Mouse (Mus musculus): ENCODE data around the gene Olfr91. TPM values are rescaled to one million over a fixed set of nuclear protein-coding genes. Genes with fewer than 3 reads are reported as not detected.
"Not testable (repeated sequence)": the region's sequence is repeated elsewhere in the genome, so short reads cannot be mapped to it uniquely, and the experiment has no call there.

Gene Olfr91
- polyA plus RNA-seq (2014; fragmentation: Nextera tagmentation; extraction: Ambion mirVana), result 0.13 TPM in 2 replicates

GRCm38 (mm10) chr17:37098178-37098577 is at the start of gene Olfr91:
Olfr91 (minus strand) TSS chr17:37098278.
- H3K27ac ChIP-seq (ENCODE audit: low read depth, low read length), result no peak within 1 kb of the TSS
- 98% methylated on average over 1 of the region's 1 CpGs for WGBS
- H3K9me3 ChIP-seq (ENCODE audit: control insufficient read depth, low read length), result no peaks in the 10 kb centered on the region
- no peaks in the 10 kb centered on the region for H3K27me3 ChIP-seq (ENCODE audit: control insufficient read depth, insufficient read depth, low read length)
- no peak within 1 kb of the TSS for H3K4me2 ChIP-seq (ENCODE audit: low read depth, low read length, severe bottlenecking)
- H3K36me3 ChIP-seq (ENCODE audit: control insufficient read depth, insufficient read depth, low read length), result no peaks in the 10 kb centered on the region
- no peak within 1 kb of the TSS for H3K4me3 ChIP-seq (ENCODE audit: low read depth, low read length)
- no peak within 1 kb of the TSS for H3K9ac ChIP-seq (ENCODE audit: low read length)
- ATAC-seq (replicated peaks; ENCODE audit: low FRiP score) (no peak), DNase-seq (ENCODE audit: low spot score) (no peak)
- no peaks in the 10 kb centered on the region for H3K4me1 ChIP-seq (replicated peaks; ENCODE audit: control insufficient read depth, insufficient read depth, low read length)

- not testable (repeated sequence) for H3K36me3 ChIP-seq (ENCODE audit: control insufficient read depth, insufficient read depth, low read length); H3K9me3 ChIP-seq (ENCODE audit: control insufficient read depth, low read length); H3K27ac ChIP-seq (ENCODE audit: low read depth, low read length); ATAC-seq (replicated peaks; ENCODE audit: low FRiP score); H3K4me2 ChIP-seq (ENCODE audit: low read depth, low read length, severe bottlenecking); H3K4me1 ChIP-seq (replicated peaks; ENCODE audit: control insufficient read depth, insufficient read depth, low read length); H3K27me3 ChIP-seq (ENCODE audit: control insufficient read depth, insufficient read depth, low read length); H3K4me3 ChIP-seq (ENCODE audit: low read depth, low read length); DNase-seq (ENCODE audit: low spot score); H3K9ac ChIP-seq (ENCODE audit: low read length)
- WGBS, result 74% methylated on average over 4 of the region's 4 CpGs
Measured at GRCm38 (mm10) chr17:37131366-37131765, 33.3 kb upstream of the Olfr91 start.

- Histone ChIP-seq H3K4me3 (ENCODE audit: low read depth, low read length) (no peak within 1 kb of the TSS), H3K9me3 (ENCODE audit: control insufficient read depth, low read length) (no peaks in the 10 kb centered on the region), H3K4me2 (ENCODE audit: low read depth, low read length, severe bottlenecking) (no peak within 1 kb of the TSS), H3K4me1 (replicated peaks; ENCODE audit: control insufficient read depth, insufficient read depth, low read length) (no peaks in the 10 kb centered on the region), H3K36me3 (ENCODE audit: control insufficient read depth, insufficient read depth, low read length) (no peaks in the 10 kb centered on the region), H3K27ac (ENCODE audit: low read depth, low read length) (no peak within 1 kb of the TSS), H3K9ac (ENCODE audit: low read length) (no peak within 1 kb of the TSS), H3K27me3 (ENCODE audit: control insufficient read depth, insufficient read depth, low read length) (no peaks in the 10 kb centered on the region)
- DNase-seq (ENCODE audit: low spot score), result no peak
- no peak for ATAC-seq (replicated peaks; ENCODE audit: low FRiP score)
- WGBS, result 83% methylated on average over 2 of the region's 2 CpGs
Measured at GRCm38 (mm10) chr17:37119988-37120387, 21.9 kb upstream of the Olfr91 start, which contains the start of gene Olfr92. Olfr92 (minus strand) TSS chr17:37120088.

- 80% methylated on average over 5 of the region's 5 CpGs for WGBS
- no peaks in the 10 kb centered on the region for H3K36me3 ChIP-seq (ENCODE audit: control insufficient read depth, insufficient read depth, low read length)
- no peak overlapping the region for H3K4me3 ChIP-seq (ENCODE audit: low read depth, low read length)
- ATAC-seq (replicated peaks; ENCODE audit: low FRiP score), result no peak
- H3K9me3 ChIP-seq (ENCODE audit: control insufficient read depth, low read length), result no peaks in the 10 kb centered on the region
- no peak overlapping the region for H3K4me2 ChIP-seq (ENCODE audit: low read depth, low read length, severe bottlenecking)
- H3K4me1 ChIP-seq (replicated peaks; ENCODE audit: control insufficient read depth, insufficient read depth, low read length), result no peaks in the 10 kb centered on the region
- no peaks in the 10 kb centered on the region for H3K27me3 ChIP-seq (ENCODE audit: control insufficient read depth, insufficient read depth, low read length)
- DNase-seq (ENCODE audit: low spot score), result no peak
- no peak overlapping the region for H3K27ac ChIP-seq (ENCODE audit: low read depth, low read length)
- no peak overlapping the region for H3K9ac ChIP-seq (ENCODE audit: low read length)
Measured at GRCm38 (mm10) chr17:37093289-37093688, 4.8 kb downstream of the Olfr91 start.

GRCm38 (mm10) chr17:37092198-37092597 is 5.9 kb downstream of the Olfr91 start:
- Histone ChIP-seq H3K4me1 (replicated peaks; ENCODE audit: control insufficient read depth, insufficient read depth, low read length) (no peaks in the 10 kb centered on the region), H3K27me3 (ENCODE audit: control insufficient read depth, insufficient read depth, low read length) (no peaks in the 10 kb centered on the region), H3K9me3 (ENCODE audit: control insufficient read depth, low read length) (no peaks in the 10 kb centered on the region), H3K27ac (ENCODE audit: low read depth, low read length) (no peak overlapping the region), H3K4me2 (ENCODE audit: low read depth, low read length, severe bottlenecking) (no peak overlapping the region), H3K36me3 (ENCODE audit: control insufficient read depth, insufficient read depth, low read length) (no peaks in the 10 kb centered on the region), H3K9ac (ENCODE audit: low read length) (no peak overlapping the region), H3K4me3 (ENCODE audit: low read depth, low read length) (no peak overlapping the region)
- 77% methylated on average over 1 of the region's 1 CpGs for WGBS
- DNase-seq (ENCODE audit: low spot score), result no peak
- no peak for ATAC-seq (replicated peaks; ENCODE audit: low FRiP score)

- H3K4me2 ChIP-seq (ENCODE audit: low read depth, low read length, severe bottlenecking), result no peak within 1 kb of the TSS
- no peaks in the 10 kb centered on the region for H3K4me1 ChIP-seq (replicated peaks; ENCODE audit: control insufficient read depth, insufficient read depth, low read length)
- H3K4me3 ChIP-seq (ENCODE audit: low read depth, low read length), result no peak within 1 kb of the TSS
- no peaks in the 10 kb centered on the region for H3K27me3 ChIP-seq (ENCODE audit: control insufficient read depth, insufficient read depth, low read length)
- no peaks in the 10 kb centered on the region for H3K36me3 ChIP-seq (ENCODE audit: control insufficient read depth, insufficient read depth, low read length)
- ATAC-seq (replicated peaks; ENCODE audit: low FRiP score) (no peak), DNase-seq (ENCODE audit: low spot score) (no peak)
- H3K9ac ChIP-seq (ENCODE audit: low read length), result no peak within 1 kb of the TSS
- no peaks in the 10 kb centered on the region for H3K9me3 ChIP-seq (ENCODE audit: control insufficient read depth, low read length)
- H3K27ac ChIP-seq (ENCODE audit: low read depth, low read length), result no peak within 1 kb of the TSS
Measured at GRCm38 (mm10) chr17:37088399-37088798, 9.7 kb downstream of the Olfr91 start, which contains the start of gene Olfr90. Olfr90 (minus strand) TSS chr17:37088499.

GRCm38 (mm10) chr17:37085545-37085944 is 12.5 kb downstream of the Olfr91 start:
- ATAC-seq (replicated peaks; ENCODE audit: low FRiP score) (no peak), DNase-seq (ENCODE audit: low spot score) (no peak)
- Histone ChIP-seq H3K4me3 (ENCODE audit: low read depth, low read length) (no peak overlapping the region), H3K4me1 (replicated peaks; ENCODE audit: control insufficient read depth, insufficient read depth, low read length) (no peaks in the 10 kb centered on the region; the same call in 1 of the 2 replicates), H3K4me2 (ENCODE audit: low read depth, low read length, severe bottlenecking) (no peak overlapping the region), H3K9me3 (ENCODE audit: control insufficient read depth, low read length) (no peaks in the 10 kb centered on the region), H3K27ac (ENCODE audit: low read depth, low read length) (no peak overlapping the region), H3K9ac (ENCODE audit: low read length) (no peak overlapping the region), H3K27me3 (ENCODE audit: control insufficient read depth, insufficient read depth, low read length) (no peaks in the 10 kb centered on the region), H3K36me3 (ENCODE audit: control insufficient read depth, insufficient read depth, low read length) (no peaks in the 10 kb centered on the region)
- whole genome bisulfite sequencing, result 85% methylated on average over 10 of the region's 10 CpGs

- Histone ChIP-seq H3K4me1 (replicated peaks; ENCODE audit: control insufficient read depth, insufficient read depth, low read length) (no peaks in the 10 kb centered on the region; the same call in 1 of the 2 replicates), H3K9ac (ENCODE audit: low read length) (no peak overlapping the region), H3K9me3 (ENCODE audit: control insufficient read depth, low read length) (no peaks in the 10 kb centered on the region), H3K36me3 (ENCODE audit: control insufficient read depth, insufficient read depth, low read length) (no peaks in the 10 kb centered on the region), H3K4me2 (ENCODE audit: low read depth, low read length, severe bottlenecking) (no peak overlapping the region), H3K27ac (ENCODE audit: low read depth, low read length) (no peak overlapping the region), H3K4me3 (ENCODE audit: low read depth, low read length) (no peak overlapping the region), H3K27me3 (ENCODE audit: control insufficient read depth, insufficient read depth, low read length) (no peaks in the 10 kb centered on the region)
- no peak for DNase-seq (ENCODE audit: low spot score)
- WGBS, result 70% methylated on average over 5 of the region's 5 CpGs
- ATAC-seq (replicated peaks; ENCODE audit: low FRiP score), result no peak
Measured at GRCm38 (mm10) chr17:37084632-37085031, 13.4 kb downstream of the Olfr91 start.

- peaks cover 5% of the 10 kb centered on the region; the same call in 1 of the 2 replicates for H3K4me1 ChIP-seq (replicated peaks; ENCODE audit: control insufficient read depth, insufficient read depth, low read length)
- 2% methylated on average over 8 of the region's 8 CpGs for WGBS
- H3K27me3 ChIP-seq (ENCODE audit: control insufficient read depth, insufficient read depth, low read length), result no peaks in the 10 kb centered on the region
Measured at GRCm38 (mm10) chr17:37083327-37083726, 14.8 kb downstream of the Olfr91 start.

More at GRCm38 (mm10) chr17:37083327-37083726, 14.8 kb downstream of the Olfr91 start:
- Histone ChIP-seq H3K4me2 (ENCODE audit: low read depth, low read length, severe bottlenecking) (no peak overlapping the region), H3K4me3 (ENCODE audit: low read depth, low read length) (no peak overlapping the region), H3K9ac (ENCODE audit: low read length) (no peak overlapping the region), H3K9me3 (ENCODE audit: control insufficient read depth, low read length) (no peaks in the 10 kb centered on the region), H3K27ac (ENCODE audit: low read depth, low read length) (no peak overlapping the region), H3K36me3 (ENCODE audit: control insufficient read depth, insufficient read depth, low read length) (no peaks in the 10 kb centered on the region)
- ATAC-seq (replicated peaks; ENCODE audit: low FRiP score) (peak; percentile 59), DNase-seq (ENCODE audit: low spot score) (peak; percentile 88)
